Mouse (Mus musculus) C2C12 (cell line): ENCODE data around the gene Nfam1. TPM values are rescaled to one million over a fixed set of nuclear protein-coding genes. Genes with fewer than 3 reads are reported as not detected.

Experiments
- H3K27me3 ChIP-seq: one replicate; pipeline ENCODE4 v1.6.1; 2011; ENCODE audit not compliant: control insufficient read depth, insufficient read depth, insufficient read length
- H3K36me3 ChIP-seq: one replicate; pipeline ENCODE4 v1.6.1; 2011; ENCODE audit not compliant: control insufficient read depth, insufficient read depth
- H3K4me3 ChIP-seq: one replicate; pipeline ENCODE4 v1.5.1; 2011; ENCODE audit warnings: mild to moderate bottlenecking, control low read depth; ENCODE audit not compliant: poor library complexity, insufficient read depth, severe bottlenecking
- H3K79me2 ChIP-seq: one replicate; pipeline ENCODE4 v1.6.1; 2011; ENCODE audit not compliant: control insufficient read depth, insufficient read depth
- H3K79me3 ChIP-seq: one replicate; pipeline ENCODE4 v1.6.1; 2011; ENCODE audit warnings: low read depth, control low read depth
- H3ac ChIP-seq: one replicate; pipeline ENCODE3; 2011; ENCODE audit warnings: low read depth; ENCODE audit not compliant: control insufficient read depth, insufficient read length
- CEBPB ChIP-seq: IDR thresholded peaks from one replicate; pipeline ENCODE4 v1.6.1; 2011; ENCODE audit warnings: low read depth, mild to moderate bottlenecking, control low read depth, moderate library complexity
- CTCF ChIP-seq: IDR thresholded peaks from one replicate; pipeline ENCODE4 v1.5.1; 2011; ENCODE audit not compliant: control insufficient read depth, insufficient read depth, insufficient read length
- FOSL1 ChIP-seq: IDR thresholded peaks from one replicate; pipeline ENCODE4 v1.8.0; 2011; ENCODE audit warnings: mild to moderate bottlenecking, low read length; ENCODE audit not compliant: poor library complexity, insufficient read depth, severe bottlenecking
- MAX ChIP-seq: IDR thresholded peaks from one replicate; pipeline ENCODE4 v1.6.1; 2011; ENCODE audit warnings: mild to moderate bottlenecking, control low read depth
- MYOD1 ChIP-seq: IDR thresholded peaks from one replicate; pipeline ENCODE4 v1.6.1; 2011; ENCODE audit warnings: low read depth; ENCODE audit not compliant: control insufficient read depth, insufficient read length
- MYOG ChIP-seq: IDR thresholded peaks from one replicate; pipeline ENCODE4 v1.6.1; 2011; ENCODE audit not compliant: control insufficient read depth, insufficient read length; ENCODE audit errors: extremely low read depth
- USF1 ChIP-seq: IDR thresholded peaks from one replicate; pipeline ENCODE4 v1.6.1; 2011; ENCODE audit warnings: low read depth, mild to moderate bottlenecking, control low read depth, moderate library complexity
- polyA plus RNA-seq: library from polyadenylated mRNA; unstranded; fragments of >200 nt; fragmentation: generic; extraction: Trizol; gene quantifications from one replicate; pipeline ENCODE4 v1.2.1, GENCODE M21; 2012; ENCODE audit warnings: missing spikeins

The Nfam1 gene
- polyA plus RNA-seq, 1 experiment = 0.01 TPM

GRCm38 (mm10) chr15:82963556-82964156 is 69.5 kb downstream of the Nfam1 start:
- Histone ChIP-seq H3K79me3 (no peaks in the 10 kb centered on the region), H3ac (no peak overlapping the region), H3K36me3 (no peaks in the 10 kb centered on the region), H3K4me3 (no peak overlapping the region), H3K79me2 (no peaks in the 10 kb centered on the region), H3K27me3 (peaks cover 84% of the 10 kb centered on the region)
- TF ChIP-seq MYOD1 (no peak), CTCF (no peak), MAX (no peak)

DNA sequence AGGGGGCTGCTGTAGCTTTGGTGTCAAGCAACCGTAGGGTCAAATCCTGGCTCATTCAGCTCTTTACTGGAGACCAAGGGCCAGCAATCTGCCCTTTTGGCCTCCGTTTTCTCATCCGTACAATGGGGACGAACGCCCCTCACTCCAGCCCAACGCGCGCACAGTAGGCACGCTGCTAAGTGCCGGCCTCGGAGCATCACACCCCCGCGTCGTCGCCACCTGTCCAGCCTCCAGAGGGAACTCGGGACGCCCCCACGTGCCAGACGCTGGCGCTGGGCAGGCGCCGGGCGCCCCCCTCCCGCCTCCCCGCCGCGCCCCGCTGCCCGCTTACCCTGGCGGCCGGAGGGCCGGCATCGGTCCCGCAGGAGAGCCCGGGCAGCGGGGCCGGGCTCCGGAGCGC is 70.0 kb downstream of the Nfam1 start:
- Histone ChIP-seq H3K4me3 (no peak overlapping the region), H3K79me2 (no peaks in the 10 kb centered on the region), H3K79me3 (no peaks in the 10 kb centered on the region), H3ac (no peak overlapping the region), H3K36me3 (no peaks in the 10 kb centered on the region), H3K27me3 (peaks cover 84% of the 10 kb centered on the region)
- TF ChIP-seq CTCF = no peak

GRCm38 (mm10) chr15:82962536-82962935 is 70.6 kb downstream of the Nfam1 start:
- Histone ChIP-seq H3K36me3 (no peaks in the 10 kb centered on the region), H3K79me3 (no peaks in the 10 kb centered on the region), H3K27me3 (peaks cover 84% of the 10 kb centered on the region), H3K79me2 (no peaks in the 10 kb centered on the region), H3K4me3 (no peak overlapping the region), H3ac (no peak overlapping the region)
- TF ChIP-seq MYOG (no peak), CEBPB (no peak), CTCF (no peak), FOSL1 (no peak), MAX (no peak), USF1 (no peak), MYOD1 (no peak)

DNA sequence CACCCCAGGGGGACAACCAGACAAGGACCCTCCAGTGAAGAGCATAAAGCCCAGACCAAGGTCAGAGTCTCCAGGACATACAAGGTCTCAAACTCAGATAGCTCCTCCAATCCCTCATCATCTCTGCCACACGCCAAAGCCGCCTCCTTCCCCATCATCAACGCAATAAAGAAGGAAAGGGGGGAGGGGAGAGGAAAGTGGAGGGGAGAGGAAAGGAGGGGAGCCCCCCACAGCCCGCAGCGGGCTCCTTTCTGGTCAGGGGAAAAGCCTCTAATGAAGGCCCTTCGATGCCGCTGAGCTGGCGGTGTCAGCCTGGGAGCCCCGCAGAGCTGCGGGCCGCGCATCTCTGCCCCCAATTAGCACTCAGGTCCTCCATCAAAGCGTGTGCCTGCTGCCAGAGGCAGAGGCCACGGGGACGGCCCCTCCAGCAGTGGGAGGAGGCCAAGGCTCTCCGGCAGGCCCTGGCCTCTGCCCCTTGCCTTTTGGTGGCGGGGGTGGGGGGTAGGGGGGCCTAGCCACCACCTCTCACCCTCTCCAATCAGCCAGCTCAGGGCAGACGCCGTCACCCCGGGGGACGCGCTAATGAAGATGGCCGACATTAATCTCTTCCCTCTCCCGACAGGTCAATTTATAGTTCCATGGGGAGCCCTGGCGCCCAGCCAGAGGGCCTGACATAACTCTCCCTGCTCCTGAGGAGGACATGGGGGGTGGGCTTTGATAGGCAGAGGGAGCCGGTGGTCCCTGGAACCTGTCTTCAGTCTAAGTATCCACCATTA is 72.1 kb downstream of the Nfam1 start:
- Histone ChIP-seq H3K4me3 (no peak overlapping the region), H3K79me3 (no peaks in the 10 kb centered on the region), H3K36me3 (no peaks in the 10 kb centered on the region), H3ac (no peak overlapping the region), H3K79me2 (no peaks in the 10 kb centered on the region), H3K27me3 (peaks cover 89% of the 10 kb centered on the region)
- TF ChIP-seq CTCF (no peak), MAX (no peak), MYOD1 (no peak), FOSL1 (no peak), CEBPB (no peak), USF1 (no peak), MYOG (no peak)

GRCm38 (mm10) chr15:82959151-82959550 is 74.0 kb downstream of the Nfam1 start:
- H3K79me3 ChIP-seq = no peaks in the 10 kb centered on the region
- H3K4me3 ChIP-seq = no peak overlapping the region
- no peaks in the 10 kb centered on the region for H3K79me2 ChIP-seq
- peaks cover 93% of the 10 kb centered on the region for H3K27me3 ChIP-seq
- H3K36me3 ChIP-seq = no peaks in the 10 kb centered on the region
- no peak for TF ChIP-seq FOSL1
- no peak for TF ChIP-seq MYOG
- TF ChIP-seq USF1 = no peak
- no peak for TF ChIP-seq CTCF
- no peak for TF ChIP-seq CEBPB
- H3ac ChIP-seq = no peak overlapping the region

DNA sequence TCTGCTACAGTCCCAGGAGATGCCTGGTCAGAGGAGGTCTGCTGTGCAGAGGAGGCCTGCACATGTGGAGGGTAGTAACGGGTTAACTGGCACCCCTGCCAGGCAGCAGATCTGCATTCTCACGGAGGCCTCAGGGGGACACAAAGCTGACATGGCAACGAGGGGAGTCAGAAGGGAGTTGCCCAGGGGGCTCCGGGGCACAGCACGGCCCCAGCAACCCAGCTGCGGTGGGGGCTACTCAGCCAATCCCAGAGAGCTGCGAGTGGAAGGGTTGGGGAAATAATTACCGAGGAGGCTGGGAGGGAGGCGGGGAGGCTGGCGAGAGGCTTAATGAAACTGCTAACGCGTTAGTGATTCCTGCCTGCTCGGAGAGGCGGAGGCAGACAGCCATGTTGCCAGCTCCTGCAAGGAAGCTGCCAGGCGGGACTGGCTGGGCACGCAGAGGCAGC is 74.8 kb downstream of the Nfam1 start:
- no peaks in the 10 kb centered on the region for H3K79me3 ChIP-seq
- no peaks in the 10 kb centered on the region for H3K79me2 ChIP-seq
- H3K27me3 ChIP-seq = peaks cover 98% of the 10 kb centered on the region
- H3ac ChIP-seq = no peak overlapping the region
- no peaks in the 10 kb centered on the region for H3K36me3 ChIP-seq
- no peak overlapping the region for H3K4me3 ChIP-seq
- TF ChIP-seq USF1 = no peak
- TF ChIP-seq CTCF = no peak
- TF ChIP-seq CEBPB = no peak
- no peak for TF ChIP-seq FOSL1
- no peak for TF ChIP-seq MAX
- TF ChIP-seq MYOD1 = no peak
- TF ChIP-seq MYOG = no peak
